Mouse (Mus musculus) neural tube, embryonic 11.5 days (tissue): ENCODE measurements around the gene Ccdc61. TPM values are rescaled to one million over a fixed set of nuclear protein-coding genes. Genes with fewer than 3 reads are reported as not detected.

ENCODE experiments used
- ATAC-seq: fragments of 200-750 bp; cut with Nextera tagmentation; 2 replicates; pipeline ENCODE4 v1.8.0; 2017; ENCODE audit warnings: moderate number of reproducible peaks, mild to moderate bottlenecking, moderate TSS enrichment, moderate library complexity; ENCODE audit not compliant: insufficient read depth, low FRiP score, low TSS enrichment
- DNase-seq: peaks from one replicate; pipeline ENCODE4 v3.0.0-alpha.2; 2015; ENCODE audit warnings: low spot score
- H3K27ac ChIP-seq: fragments of 300-500 bp; sonication (generic); 2 replicates; pipeline ENCODE4 v1.5.1; 2014; ENCODE audit warnings: low read depth, mild to moderate bottlenecking, low read length
- H3K27me3 ChIP-seq: fragments of 300-500 bp; sonication (generic); 2 replicates; pipeline ENCODE4 v1.6.1; 2014; ENCODE audit warnings: mild to moderate bottlenecking, low read length, mixed read lengths; ENCODE audit not compliant: control insufficient read depth, insufficient read depth
- H3K36me3 ChIP-seq: fragments of 300-500 bp; sonication (generic); 2 replicates; pipeline ENCODE4 v1.6.1; 2014; ENCODE audit warnings: mild to moderate bottlenecking, low read length, moderate library complexity, mixed read lengths; ENCODE audit not compliant: control insufficient read depth, insufficient read depth
- H3K4me1 ChIP-seq: fragments of 300-500 bp; sonication (generic); 2 replicates; pipeline ENCODE4 v1.6.1; 2014; ENCODE audit warnings: low read length, mixed read lengths; ENCODE audit not compliant: control insufficient read depth, insufficient read depth
- H3K4me2 ChIP-seq: fragments of 300-500 bp; sonication (generic); 2 replicates; pipeline ENCODE4 v1.6.1; 2014; ENCODE audit warnings: low read depth, mild to moderate bottlenecking, moderate library complexity
- H3K4me3 ChIP-seq: fragments of 300-500 bp; sonication (generic); 2 replicates; pipeline ENCODE4 v1.5.1; 2014; ENCODE audit warnings: low read depth, low read length
- H3K9ac ChIP-seq: fragments of 300-500 bp; sonication (generic); 2 replicates; pipeline ENCODE4 v1.6.1; 2014; ENCODE audit warnings: mild to moderate bottlenecking, low read length
- H3K9me3 ChIP-seq: fragments of 300-500 bp; sonication (generic); 2 replicates; pipeline ENCODE4 v1.6.1; 2016; ENCODE audit warnings: low read length; ENCODE audit not compliant: control insufficient read depth
- WGBS: fragments of 180-500 bp; shearing (Covaris S2); extraction: QIAGEN DNeasy Blood & Tissue Kit; methylation state at CpG from one replicate; pipeline ENCODE4 v1.1.7; 2014; 5-methylcytosine and 5-hydroxymethylcytosine counted together
- polyA plus RNA-seq: library from polyadenylated mRNA; unstranded; fragments of >200 nt; fragmentation: Nextera tagmentation; extraction: Ambion mirVana; gene quantifications from 2 replicates; pipeline ENCODE4 v1.2.1, GENCODE M21; 2014

The Ccdc61 gene
- polyA plus RNA-seq, 1 experiment from 2014 or later, result 25.5 TPM

DNA sequence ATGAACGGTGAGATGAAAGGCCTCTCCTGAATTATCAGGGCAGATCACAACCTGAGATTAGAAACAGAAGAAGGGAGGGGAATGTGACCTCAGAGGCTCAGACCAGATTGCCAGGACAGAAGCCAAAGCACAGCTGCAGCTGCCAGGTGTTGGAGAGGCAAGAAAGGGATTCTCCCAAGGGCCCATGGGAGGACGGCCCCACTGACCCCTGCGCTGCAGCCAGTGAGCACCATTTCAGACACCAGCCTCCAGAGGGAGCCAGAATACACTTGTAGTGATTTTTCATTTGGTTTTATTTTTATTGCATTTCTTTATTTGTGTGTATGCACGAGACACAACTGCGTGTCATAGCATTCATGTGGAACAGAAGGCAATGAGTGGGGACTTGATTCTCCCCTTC is 13.7 kb downstream of the Ccdc61 start:
- H3K27ac ChIP-seq, result no peak overlapping the region
- H3K4me3 ChIP-seq, result no peak overlapping the region
- 50% methylated on average over 5 of the region's 5 CpGs for WGBS
- H3K9me3 ChIP-seq, result no peaks in the 10 kb centered on the region
- H3K4me1 ChIP-seq, result peaks cover 4% of the 10 kb centered on the region
- peak; percentile 59 for DNase-seq
- ATAC-seq, result no peak
- H3K9ac ChIP-seq, result no peak overlapping the region
- no peaks in the 10 kb centered on the region; the same call in 1 of the 2 replicates for H3K36me3 ChIP-seq
- H3K4me2 ChIP-seq, result no peak overlapping the region
- H3K27me3 ChIP-seq, result peaks cover 11% of the 10 kb centered on the region

DNA sequence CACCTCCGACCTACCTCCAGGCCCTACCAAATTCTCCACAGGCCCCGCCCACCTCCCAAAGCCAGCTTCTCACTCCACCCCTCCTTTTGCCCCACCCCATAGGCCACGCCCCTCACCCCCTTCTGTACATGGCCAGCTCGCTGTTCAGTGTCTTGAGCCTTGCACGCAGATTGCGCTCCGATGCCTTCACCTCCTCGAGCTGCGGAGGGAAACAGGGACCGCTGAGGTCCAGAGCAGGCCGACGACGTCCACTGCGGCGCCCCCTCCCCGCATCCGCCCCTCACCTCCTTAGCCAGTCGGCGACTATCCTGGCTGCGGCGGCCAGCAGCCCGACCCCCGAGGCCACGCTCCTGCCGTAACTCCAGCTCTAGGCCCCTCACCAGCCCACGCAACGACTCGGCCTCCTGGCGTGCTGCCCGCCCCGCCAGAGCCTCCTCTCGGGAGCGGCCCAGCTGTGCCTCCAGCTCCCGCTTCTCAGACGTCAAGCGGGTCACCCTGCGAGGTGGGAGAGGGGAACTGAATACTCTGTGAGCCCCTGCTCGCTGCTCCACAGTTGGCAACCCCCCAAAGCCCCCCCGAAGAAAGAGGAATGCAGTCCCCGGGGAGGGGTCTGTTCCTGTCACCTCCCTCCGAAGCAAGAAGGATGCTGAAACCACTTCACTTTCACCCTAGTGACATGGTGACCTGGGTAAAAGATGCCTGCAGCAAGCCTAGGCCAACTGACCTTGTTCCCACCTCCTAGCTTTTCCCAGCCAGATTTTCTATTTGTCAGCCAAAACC is 16.4 kb downstream of the Ccdc61 start:
- H3K4me3 ChIP-seq, result peak overlapping the region; percentile 37
- no peak overlapping the region for H3K27ac ChIP-seq
- peak; percentile 61 for DNase-seq
- H3K9ac ChIP-seq, result peak overlapping the region; percentile 53
- H3K4me1 ChIP-seq, result peaks cover 4% of the 10 kb centered on the region
- H3K36me3 ChIP-seq, result no peaks in the 10 kb centered on the region
- no peaks in the 10 kb centered on the region for H3K9me3 ChIP-seq
- H3K27me3 ChIP-seq, result peaks cover 11% of the 10 kb centered on the region
- ATAC-seq, result peak; percentile 30
- peak overlapping the region; percentile 64 for H3K4me2 ChIP-seq
- WGBS, result under 1% methylated on average over 40 of the region's 41 CpGs

DNA sequence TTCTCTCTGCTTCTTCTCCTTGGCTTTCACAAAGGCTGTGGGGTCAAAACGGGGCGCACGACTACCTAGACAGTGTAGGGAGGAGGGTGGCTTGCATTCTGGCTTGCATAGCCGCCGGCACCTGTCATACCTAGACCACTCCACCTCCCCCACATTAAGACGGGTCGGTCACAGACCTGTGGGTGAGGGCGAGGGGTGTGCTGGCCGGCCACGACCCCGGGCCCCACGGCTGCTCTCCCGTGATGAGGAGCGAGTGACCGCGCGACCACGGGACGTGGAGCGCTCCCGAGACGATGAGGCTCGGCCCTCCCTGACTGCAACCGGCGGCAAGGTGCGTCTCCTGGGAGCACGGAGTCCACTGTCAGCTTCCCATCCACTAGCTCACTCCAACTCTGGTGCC is 17.2 kb downstream of the Ccdc61 start:
- Histone ChIP-seq H3K27me3 (peaks cover 11% of the 10 kb centered on the region), H3K36me3 (no peaks in the 10 kb centered on the region), H3K9ac (no peak overlapping the region), H3K9me3 (no peaks in the 10 kb centered on the region), H3K4me1 (peaks cover 4% of the 10 kb centered on the region), H3K27ac (no peak overlapping the region), H3K4me2 (peak overlapping the region; percentile 64; the same call in 1 of the 2 replicates), H3K4me3 (no peak overlapping the region)
- 39% methylated on average over 27 of the region's 27 CpGs for WGBS
- DNase-seq (no peak), ATAC-seq (0 out of 2 replicates have a peak, but pooled peaks have one; percentile 17)

DNA sequence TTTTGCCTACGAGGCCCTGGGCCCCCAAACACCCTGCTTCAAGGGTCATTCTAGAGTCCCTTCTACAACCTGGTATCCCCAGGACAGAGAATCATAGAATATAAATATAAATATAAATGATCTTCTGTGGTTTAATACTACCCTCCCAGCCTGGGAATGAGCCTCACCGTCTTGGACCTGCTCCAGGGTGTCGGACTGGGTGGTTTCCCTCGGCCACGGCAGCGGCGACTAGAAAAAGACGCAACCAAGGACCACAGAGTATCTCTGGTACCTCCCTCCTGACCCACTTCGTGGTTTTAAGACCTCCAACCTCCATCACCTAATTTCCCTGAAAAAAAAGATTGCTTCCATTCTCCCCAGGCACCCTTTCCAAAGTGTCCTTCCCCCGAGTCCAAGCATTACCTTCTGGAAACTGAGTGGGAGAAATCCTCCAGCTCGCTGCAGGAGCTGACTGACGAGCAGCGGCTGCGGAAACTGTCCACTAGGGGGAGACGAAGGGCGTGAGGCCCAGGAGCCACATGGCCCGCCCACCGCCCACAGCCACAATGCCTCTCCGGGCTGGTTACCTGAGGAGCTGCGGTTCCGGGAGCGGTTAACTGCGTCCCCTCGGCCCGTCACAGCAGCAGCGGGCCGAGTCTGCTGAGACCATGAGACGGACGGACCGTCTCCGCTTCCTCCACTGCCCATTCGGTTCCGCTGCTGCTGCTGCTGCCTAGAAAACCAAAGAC is 18.2 kb downstream of the Ccdc61 start:
- ATAC-seq, result peak; percentile 32; the same call in 1 of the 2 replicates
- DNase-seq, result peak; percentile 88
- Histone ChIP-seq H3K9me3 (no peaks in the 10 kb centered on the region), H3K27ac (no peak overlapping the region), H3K4me3 (peak overlapping the region; percentile 28), H3K4me2 (peak overlapping the region; percentile 64), H3K27me3 (peaks cover 11% of the 10 kb centered on the region), H3K36me3 (no peaks in the 10 kb centered on the region), H3K4me1 (peaks cover 4% of the 10 kb centered on the region), H3K9ac (peak overlapping the region; percentile 27; the same call in 1 of the 2 replicates)
- 22% methylated on average over 33 of the region's 33 CpGs for WGBS

DNA sequence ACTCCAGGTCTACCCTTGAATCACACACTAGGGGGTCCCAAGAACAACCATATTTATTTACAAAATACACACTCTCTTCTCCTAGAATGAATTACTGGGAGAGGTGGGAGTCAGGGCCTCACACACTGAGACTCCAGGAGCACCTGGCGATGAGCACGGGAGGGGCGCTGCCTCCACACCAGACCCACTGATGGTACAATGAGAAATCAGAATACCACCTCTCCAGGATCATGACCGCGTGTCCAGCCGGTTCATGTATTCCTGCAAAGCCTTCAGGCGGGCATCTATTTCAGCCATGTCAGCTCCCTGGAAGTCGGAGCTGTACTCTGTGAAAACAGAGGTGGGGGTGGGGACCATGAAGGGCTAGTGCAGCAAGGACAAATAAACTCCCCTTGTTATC is 19.4 kb downstream of the Ccdc61 start:
- H3K4me2 ChIP-seq, result no peak overlapping the region
- WGBS, result 96% methylated on average over 8 of the region's 8 CpGs
- H3K36me3 ChIP-seq, result no peaks in the 10 kb centered on the region
- no peaks in the 10 kb centered on the region for H3K9me3 ChIP-seq
- no peak overlapping the region for H3K27ac ChIP-seq
- no peak overlapping the region for H3K9ac ChIP-seq
- H3K4me3 ChIP-seq, result no peak overlapping the region
- ATAC-seq (no peak), DNase-seq (no peak)
- peaks cover 11% of the 10 kb centered on the region for H3K27me3 ChIP-seq
- peaks cover 4% of the 10 kb centered on the region for H3K4me1 ChIP-seq

DNA sequence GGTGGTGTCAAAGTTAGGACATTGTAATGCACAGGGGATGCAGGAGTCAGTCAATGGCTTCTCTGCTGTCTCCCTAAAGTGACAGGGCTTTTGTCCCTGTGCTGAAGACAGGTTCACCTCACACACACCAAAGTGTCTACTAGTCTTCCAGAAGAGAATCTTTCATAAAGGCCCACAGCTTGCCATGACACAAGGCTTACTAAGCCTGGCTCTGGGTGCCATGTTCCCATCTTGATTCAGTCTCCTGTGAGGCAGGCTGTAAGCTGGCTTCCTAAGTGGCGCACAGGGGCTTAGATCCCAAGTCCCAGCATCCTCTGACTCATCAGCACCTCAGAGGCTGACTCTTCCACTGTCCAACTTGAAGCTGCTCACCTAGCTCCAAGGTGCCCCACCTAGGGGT is 23.3 kb downstream of the Ccdc61 start:
- H3K36me3 ChIP-seq, result no peaks in the 10 kb centered on the region
- H3K9me3 ChIP-seq, result no peaks in the 10 kb centered on the region; the same call in 1 of the 2 replicates
- no peak overlapping the region for H3K9ac ChIP-seq
- no peak overlapping the region for H3K4me3 ChIP-seq
- WGBS, result 92% methylated on average over 1 of the region's 1 CpGs
- no peak overlapping the region for H3K27ac ChIP-seq
- no peak for DNase-seq
- ATAC-seq, result no peak
- H3K4me2 ChIP-seq, result no peak overlapping the region
- no peaks in the 10 kb centered on the region for H3K4me1 ChIP-seq
- no peaks in the 10 kb centered on the region for H3K27me3 ChIP-seq

DNA sequence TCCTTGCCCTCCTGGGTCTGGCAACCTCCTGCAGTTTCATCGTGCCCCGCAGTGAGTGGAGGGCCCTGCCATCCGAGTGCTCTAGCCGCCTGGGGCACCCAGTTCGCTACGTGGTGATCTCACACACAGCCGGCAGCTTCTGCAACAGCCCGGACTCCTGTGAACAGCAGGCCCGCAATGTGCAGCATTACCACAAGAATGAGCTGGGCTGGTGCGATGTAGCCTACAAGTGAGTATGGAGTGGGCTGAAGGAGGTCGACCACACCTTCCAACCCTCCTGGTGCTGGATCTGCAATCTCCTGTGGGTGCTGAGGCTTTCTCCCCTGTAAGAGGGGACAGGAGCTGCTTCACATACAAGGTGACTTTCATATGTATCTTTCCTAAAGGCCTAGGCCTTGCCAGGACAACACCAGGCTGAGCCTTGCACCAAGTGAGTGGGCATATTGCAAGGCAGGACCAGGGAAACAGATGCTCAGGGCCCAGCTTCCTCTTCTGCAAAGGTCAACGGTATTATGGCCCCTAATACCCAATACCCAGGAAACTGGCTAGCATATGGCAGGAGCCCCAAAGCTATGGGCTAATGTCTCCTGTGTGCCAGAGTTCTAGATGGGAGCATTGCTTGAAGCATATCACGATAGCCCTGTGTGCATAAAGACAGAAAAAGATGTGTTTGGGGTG is 25.3 kb downstream of the Ccdc61 start:
- Histone ChIP-seq H3K4me2 (no peak overlapping the region), H3K36me3 (no peaks in the 10 kb centered on the region), H3K4me3 (no peak overlapping the region), H3K9ac (no peak overlapping the region; the same call in 1 of the 2 replicates), H3K4me1 (no peaks in the 10 kb centered on the region), H3K27me3 (no peaks in the 10 kb centered on the region), H3K27ac (no peak overlapping the region), H3K9me3 (no peaks in the 10 kb centered on the region; the same call in 1 of the 2 replicates)
- no peak for DNase-seq
- 53% methylated on average over 13 of the region's 13 CpGs for whole genome bisulfite sequencing
- ATAC-seq, result no peak

DNA sequence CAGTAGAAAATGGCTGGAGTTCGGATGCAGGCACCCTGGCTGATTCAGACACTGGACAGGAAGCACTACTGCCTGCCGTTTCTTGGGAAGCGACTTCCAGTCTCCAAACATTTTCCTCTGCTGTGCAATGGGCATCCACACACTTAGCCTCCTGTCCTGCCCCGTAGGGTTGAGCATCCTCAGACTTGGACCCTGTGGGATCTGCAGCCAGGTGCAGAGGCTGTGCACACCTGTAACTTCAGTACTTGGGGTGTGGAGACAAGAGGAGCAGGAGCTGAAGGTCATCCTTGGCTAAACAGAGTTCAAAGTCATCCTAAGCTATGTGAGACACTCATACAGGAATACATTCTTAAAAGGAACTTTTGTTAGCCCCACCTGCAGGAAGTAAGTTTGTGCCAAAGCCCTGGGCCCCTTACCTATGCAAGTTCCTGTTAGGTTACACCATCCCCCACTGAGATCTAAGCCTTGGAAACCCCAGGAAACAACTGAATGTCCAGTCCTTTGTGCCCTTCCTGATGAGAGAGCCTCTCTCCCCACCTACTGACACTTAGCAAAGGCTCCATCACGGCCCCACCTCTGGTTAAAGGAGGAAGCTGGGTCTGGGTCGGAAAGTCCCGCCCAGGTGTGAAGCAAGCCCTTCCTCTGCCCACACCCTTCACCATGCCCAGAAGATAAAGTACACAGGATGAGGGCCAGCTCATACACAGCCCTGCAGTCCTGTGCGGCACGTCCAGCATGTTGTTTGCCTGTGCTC is 26.0 kb downstream of the Ccdc61 start:
- Histone ChIP-seq H3K9ac (no peak overlapping the region; the same call in 1 of the 2 replicates), H3K27ac (no peak overlapping the region), H3K27me3 (no peaks in the 10 kb centered on the region), H3K4me1 (no peaks in the 10 kb centered on the region), H3K4me3 (no peak overlapping the region), H3K36me3 (no peaks in the 10 kb centered on the region), H3K9me3 (no peaks in the 10 kb centered on the region; the same call in 1 of the 2 replicates), H3K4me2 (no peak overlapping the region)
- WGBS, result 64% methylated on average over 9 of the region's 9 CpGs
- DNase-seq, result no peak
- ATAC-seq, result no peak
